Mouse (Mus musculus) layer of hippocampus, postnatal 25 days (tissue): ENCODE results near the gene Cdon. TPM values are rescaled to one million over a fixed set of nuclear protein-coding genes. Genes with fewer than 3 reads are reported as not detected.

Experiments used
- DNase-seq, 2 experiments: peaks; one replicate each; pipeline ENCODE4 v3.0.0; 2022; ENCODE audit warnings: mixed read lengths in 2 of 2, low spot score in 1 of 2; ENCODE audit errors: extremely low spot score in 1 of 2
- total RNA-seq, 2 experiments: library from RNA; stranded (reverse); gene quantifications; 2 replicates each; pipeline ENCODE4 v1.2.3; 2021

Gene Cdon
- total RNA-seq, 2 experiments from 2014 or later, result 9.5 to 15.8 TPM

DNA sequence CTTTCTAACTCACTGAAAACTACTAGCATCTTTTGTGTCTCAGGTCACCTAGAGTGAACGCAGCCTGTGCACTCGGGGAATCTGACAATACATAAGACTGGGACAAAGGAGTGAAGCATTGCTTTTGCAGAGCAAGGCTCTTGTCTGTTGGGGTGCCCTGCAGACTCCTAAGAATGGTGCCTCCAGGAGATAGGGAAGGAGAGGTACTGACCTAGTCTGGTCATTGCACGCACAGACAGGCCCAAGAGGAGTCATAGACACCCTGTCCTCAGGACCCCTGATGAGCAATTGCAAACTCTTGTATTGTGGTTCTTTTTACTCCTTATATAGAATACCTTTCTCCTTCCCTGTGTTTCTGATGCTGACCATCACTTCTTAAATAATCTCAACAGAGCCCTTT is 13.4 kb downstream of the Cdon start:
- DNase-seq, result no peak

DNA sequence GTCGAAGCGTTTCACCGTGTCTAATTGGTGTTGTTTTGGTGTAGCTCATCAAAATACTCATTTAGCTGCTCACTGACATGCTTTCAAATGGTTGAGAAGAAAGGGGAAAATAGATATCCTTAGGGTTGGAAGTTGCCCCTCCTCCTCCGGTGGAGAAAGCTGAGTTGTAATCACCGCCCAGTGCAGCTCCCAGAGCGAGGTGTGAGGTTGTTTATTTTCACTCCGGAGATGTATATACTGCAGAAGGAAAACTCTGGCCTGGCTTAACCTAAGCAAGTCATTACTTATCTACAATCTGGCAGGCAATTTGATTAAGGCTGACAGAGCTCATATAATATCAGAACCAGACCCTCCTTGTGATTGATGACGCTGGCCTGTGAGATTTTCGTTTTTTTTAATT is 14.6 kb downstream of the Cdon start:
- no peak for DNase-seq

DNA sequence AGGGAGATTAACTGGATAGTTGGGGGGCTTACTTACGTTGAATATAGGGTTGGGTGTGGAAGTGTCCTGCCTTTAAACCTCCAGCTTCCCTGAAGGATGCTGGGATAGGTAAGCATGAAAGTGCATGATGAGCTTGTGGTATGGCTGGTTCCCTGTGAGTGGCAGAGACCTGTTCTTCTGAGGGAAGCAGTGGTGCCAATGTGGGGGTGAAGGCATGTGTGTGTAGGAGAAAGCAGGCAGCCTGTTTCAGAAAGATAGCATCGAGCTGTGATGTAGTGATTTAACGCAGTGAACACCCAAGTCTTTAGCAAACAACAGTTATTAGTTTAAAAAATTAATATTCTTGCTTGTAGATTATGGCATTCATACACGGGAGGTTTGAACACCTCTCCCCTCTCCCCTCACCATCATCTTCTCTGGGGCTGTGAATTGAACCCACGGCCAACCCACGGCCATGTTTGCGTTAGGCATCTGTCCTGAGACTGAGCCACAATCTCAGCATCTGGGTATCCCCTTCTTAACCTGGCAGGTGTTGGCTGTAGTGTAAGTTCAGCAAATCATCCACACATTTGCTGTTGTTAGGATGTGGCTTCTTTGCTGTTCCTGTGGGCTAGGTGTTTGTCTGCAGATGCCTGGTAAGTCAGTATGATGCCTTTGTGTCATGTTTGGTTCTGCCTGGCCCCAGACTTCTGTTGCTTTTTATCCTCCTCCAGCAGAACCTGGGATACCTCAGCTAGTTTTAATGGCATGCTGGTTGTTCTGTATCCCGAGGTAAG is 17.5 kb downstream of the Cdon start:
- no peak for DNase-seq

DNA sequence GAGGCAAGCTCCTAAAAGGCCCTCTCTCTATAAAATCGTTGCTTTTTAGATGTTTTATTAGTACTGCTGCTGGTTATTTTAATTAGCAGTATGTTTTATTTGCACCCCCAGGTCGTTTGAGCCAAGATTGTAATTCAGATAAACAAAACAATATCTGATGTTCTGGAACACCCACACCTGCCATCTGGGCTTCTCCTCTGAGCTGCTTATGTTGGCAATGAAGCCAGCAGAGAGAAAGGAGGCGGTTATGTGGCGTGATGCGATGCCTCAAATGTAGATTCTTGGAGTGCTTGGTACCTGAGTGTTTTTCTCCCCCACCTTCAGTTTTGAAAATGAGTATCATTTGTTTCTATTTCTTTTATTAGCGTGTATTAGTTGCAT is 18.1 kb downstream of the Cdon start:
- DNase-seq, result peak; percentile 42 to 53

DNA sequence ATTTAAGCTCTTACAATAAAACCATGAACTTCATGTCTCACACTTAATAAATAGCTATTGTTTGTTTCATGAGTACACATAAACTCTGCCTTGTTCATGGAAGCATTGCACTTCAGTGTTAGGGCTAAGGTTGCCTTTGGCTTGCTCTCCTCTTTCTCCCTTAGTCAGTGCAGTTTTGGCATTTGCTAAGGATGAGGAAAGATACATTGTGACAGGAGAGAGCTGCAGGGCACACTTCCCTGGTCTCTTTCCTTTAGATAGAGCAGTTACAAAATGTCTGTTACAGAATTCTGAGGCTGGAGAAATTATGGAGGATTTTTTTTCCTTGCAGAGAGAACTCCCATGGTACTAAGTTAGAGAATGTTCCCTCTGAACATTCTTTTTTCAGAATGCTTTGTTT is 18.8 kb downstream of the Cdon start:
- DNase-seq, result no peak

DNA sequence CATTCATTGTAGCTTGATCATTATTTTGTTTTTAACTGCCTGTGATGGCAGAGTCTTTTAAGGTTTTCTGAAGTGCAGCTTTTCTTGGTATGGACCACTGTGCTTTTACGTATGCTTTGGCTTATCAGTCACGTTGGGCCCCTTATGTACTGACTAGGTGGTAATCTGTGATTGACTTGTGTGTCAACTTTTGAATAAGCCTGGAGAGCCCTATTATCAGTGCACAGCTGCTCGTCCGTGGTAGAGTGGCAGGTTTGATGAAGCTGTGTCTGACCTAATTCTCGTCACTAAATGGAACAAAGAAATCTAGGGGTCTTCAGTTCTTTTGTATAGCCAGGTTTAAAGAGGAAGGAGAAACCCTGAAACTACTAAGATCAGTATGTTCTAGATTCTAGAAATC is 21.5 kb downstream of the Cdon start:
- DNase-seq, result no peak

DNA sequence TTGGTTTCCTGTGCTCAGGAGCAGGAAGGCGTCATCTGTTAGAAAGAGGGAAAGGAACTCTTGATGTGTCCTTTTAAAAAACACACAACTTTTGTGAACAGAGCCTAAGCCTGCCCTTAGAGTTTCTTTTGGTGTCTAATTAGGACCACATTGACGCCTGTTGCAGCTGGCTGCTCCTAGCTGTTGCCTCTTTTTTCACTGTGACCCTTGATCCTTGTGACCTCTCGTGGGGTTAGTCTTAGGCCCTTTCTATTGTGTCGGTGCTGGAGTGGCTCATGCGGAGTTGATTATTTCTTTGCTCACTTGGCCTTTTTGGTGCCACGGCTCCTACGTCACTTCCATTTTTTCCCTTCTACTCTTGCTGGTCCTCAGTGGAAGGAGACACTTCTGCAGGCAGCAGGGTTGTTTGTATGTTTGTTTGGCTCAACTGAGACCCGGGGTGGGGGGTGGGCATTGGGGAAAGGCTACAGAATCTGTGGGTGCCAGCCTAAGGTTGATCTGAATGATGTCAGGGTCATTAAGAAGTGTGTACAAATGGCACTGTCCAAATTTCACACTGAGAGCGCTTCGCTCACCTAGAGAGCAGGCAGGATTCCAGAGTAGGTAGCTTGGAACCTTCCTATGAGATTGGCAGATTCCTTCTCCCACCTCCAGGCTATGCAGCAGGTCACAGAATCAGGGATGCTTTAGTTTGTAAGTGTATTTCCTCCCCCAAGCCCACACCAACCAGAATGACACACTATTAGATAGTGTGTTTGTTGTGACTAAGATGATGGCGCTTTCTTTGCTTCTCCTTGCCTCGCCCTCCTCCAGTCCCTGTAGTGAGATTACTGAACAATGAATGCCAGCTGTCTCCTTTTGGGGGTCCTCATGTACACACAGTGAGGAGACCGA is 22.9 kb downstream of the Cdon start:
- DNase-seq, result no peak

DNA sequence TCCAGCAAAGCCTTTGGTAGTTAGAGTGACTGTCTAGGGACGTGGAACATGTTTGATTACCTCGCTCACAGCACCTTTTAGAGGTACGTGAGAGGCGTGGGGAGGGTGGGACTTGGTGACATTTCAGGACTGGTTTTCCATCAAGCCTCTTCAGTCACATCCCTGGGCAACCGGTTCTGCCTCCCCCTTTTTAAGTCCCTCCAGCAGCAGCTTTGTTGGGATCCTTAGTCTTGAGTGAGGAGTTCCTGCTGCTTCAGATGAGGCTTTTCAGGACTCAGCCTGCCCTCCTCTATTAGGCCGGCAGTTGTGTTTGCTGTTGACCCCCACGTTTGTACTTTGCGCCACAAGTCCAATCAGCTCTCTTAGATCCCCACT is 23.6 kb downstream of the Cdon start:
- DNase-seq, result no peak

DNA sequence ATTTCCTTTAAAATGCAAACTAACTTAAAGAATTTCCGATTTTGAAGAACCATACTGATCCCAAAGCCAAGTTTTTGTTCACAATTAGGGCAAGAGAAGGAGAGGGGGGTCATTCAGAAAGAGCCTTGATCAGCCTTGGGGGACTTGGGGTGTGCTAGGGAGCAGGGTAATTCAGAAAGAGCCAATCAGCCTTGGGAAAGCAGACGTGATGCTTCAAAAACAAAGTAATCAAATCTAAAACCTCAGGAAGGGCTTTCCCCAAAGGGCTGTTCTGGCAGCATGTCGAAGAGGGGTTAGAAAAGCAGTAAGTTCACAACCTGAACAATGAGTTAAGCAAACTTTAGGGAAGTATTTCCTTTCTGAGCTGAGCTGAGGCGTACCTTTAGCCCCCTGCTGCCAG is 26.0 kb downstream of the Cdon start:
- no peak for DNase-seq

DNA sequence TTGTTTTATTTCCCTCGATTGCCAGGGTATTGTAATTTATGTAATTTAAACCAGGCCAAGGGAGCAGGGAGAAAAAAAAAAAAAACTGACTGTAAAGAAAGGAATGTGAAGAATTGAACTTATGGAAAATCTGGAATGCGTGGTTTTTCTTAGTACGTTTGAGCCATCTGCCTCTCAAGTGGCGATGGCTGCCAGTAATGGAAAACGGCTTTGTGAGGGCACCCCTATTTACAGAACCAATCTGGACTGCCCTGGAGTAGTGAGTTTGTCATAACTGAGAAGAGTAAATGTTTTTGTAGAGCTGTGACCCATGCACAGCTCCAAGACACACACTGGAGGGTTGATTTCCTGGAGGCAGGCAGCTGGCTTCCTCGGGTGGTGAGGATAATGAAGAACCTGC is 32.4 kb downstream of the Cdon start:
- DNase-seq, result no peak

DNA sequence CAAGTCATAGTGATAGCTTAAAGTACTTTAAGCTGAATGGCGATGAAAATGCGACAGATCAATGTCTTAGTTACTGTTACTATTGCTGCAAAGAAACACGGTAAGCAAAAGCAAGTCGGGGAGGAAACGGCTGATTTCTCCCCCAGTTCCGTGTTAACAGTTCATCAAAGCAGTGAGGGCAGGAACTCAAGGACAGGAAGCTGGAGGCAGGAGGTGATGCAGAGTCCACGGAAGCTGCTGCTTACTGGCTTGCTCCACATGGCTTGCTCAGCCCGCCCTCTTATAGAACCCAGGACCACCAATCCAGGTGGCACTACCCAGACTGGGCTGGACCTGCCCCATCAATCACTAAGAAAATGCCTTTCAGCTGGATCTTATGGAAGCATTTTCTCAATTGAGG is 38.7 kb downstream of the Cdon start:
- DNase-seq, result no peak

DNA sequence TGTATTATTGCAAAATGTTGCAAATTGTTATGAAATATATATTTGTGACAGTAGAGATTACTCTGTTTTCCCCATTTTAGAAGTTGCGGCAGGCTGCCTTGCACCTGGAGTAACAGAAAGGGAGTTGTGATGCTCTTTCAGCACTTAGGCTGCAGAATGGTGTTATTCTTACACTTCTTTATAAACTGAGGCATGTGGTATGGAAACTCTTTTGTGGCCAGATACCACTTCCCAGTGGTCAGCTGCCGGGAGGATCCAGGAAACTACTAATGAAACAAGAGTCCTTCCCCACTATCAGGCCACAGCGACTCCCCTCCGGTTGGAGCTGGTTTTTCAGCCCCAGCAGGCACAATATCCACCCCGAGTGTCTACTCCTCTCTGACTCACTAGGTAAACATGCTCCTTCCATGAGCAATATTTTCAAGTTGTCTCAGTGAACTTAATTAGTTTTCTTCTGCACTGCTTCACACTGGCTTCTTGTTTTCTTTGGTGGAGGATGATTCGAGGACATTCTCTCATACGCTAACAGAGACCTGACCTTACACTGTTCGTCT is 46.4 kb downstream of the Cdon start:
- no peak for DNase-seq

DNA sequence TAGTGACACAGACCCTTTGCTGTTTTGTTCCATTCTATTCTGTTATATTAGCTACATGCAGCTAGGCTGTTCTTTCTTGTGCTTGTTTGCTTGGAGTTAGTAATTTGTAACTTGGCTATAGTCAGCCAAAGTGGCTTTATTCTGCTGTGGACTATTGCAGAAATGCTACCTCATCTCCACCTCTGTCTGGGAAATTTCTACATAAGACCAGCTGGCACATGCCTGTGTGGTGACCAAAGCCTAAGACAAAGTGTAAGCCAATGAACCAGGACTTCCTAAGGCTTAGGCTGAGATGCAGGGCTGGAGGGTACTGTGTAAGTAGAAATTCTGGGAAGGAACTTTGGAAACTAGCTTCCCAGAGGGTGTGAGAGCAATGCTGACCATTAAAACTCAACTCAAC is 48.0 kb downstream of the Cdon start:
- no peak for DNase-seq

DNA sequence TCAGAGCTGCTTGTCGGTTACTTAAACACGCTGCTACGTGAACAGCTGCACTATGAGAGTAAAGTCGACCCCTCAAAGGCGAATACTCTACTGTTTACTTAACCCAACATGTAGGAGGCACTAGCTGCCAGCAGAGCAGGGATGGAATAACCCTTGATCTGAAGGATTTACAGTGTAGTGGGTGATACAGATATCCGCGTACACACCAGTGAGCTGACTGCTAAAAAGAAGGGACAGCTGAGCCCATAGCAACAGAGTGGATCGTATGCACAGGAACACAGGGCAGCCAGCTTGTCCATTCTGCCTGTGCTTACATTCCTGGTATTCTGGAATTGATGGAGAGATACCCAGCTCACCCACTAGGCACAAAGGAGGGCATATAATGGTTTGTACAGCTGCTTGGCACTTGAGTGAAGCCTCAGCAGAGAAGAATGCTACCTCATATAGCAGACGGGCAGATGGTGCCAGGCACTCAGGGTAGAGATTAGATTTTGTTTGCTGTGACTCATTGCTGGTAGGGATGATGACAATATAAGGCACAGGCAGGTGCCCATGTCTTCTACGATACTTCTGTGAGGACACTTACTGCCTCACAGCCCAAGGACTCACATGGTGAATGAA is 53.3 kb downstream of the Cdon start:
- DNase-seq, result no peak

DNA sequence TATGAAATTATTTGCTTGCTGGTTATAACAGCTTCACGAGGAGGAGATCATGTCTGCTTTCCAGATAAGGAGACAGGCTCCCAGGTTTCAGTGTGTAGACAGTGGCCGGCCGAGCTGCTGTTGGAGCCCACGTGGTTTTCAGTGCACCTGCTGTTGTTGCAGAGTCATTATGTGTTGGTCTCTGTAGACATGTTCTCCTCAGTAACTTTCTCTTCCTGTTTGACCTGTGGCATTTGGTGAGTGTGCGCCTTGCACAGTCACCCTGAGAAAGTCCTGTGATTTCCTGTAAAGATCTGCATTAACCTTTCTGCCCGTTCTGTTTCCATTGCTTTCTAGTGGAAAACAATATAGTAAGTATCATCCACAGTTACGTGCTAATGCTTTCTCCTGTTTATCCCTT is 54.5 kb downstream of the Cdon start:
- no peak for DNase-seq

DNA sequence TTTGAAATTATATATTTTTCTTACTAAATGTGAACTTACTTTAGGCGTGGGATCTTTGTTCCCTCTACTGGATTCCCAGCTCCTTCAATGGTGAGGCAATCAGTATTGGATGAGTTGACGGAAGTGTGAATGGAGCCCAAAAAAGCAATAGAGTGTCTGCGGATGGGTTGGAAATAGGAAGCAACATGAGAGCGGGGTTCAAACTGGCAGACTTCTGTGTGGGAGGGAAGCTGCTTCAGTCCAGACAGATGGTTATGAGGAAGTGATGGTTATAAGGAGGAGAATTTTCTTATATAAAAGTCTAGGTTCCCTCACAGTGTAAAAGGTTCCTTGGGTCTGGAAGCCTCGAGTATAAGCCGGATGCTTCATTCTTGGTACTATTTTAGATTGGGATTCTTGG is 58.5 kb downstream of the Cdon start:
- no peak for DNase-seq

DNA sequence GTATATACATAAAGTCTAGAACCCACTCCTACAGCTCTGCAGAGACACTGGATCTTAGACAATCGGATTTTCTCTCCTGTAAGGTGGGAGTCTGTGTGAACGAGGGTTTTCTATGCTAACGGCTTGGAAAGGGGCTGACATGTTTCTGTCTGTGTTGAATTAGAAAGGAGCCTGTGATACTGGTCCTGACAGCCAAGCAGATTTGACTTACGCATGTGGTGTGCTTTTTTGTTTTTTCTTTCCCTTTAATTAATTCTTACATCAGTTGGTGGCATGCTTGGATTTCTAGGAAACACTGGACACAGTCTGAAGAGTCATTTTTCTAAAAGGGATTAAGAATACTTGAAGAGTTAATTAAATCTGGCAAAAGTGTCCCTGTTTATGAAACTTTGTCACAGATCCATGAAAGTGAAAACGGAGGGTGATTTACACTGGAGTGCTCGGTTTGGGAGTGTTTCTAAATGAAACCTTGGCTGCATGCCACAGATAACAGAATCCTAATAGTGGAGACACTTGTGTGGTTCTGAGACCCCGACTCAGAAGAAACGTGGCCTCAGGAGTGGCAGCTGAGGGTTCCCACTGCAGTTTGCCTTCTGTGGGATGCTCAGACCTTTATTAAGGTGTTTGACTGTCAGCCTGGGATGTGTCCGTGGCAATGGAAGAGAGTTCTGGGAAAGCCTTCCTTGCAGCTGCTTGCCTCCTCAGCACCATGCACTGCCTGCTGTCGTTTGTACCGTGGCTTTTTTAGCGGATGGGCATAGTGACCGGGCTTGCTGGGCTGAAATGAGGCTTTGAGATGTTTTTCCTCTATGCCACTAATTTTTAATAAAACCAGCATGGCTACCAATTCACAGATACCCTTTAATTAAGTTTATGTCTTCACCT is 61.3 kb downstream of the Cdon start:
- DNase-seq, result no peak

DNA sequence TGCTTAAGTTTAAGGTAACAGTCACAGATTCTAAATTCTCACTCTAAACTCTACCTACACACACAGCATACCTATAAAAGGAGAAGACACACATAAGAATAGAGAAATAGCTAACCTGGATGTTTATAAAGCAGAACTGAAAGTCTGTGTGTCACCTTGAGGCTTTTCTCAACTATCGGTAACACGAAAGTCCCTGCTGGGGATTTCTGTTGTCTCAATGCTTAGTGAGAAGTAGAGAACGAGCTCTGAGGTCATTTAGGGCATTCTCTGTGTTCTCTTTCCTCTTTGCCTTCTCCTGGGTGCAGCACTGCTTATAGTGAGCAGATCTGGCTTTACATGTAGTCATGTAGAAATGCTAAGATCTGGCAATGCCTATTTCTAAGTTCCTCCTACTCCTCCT is 63.0 kb downstream of the Cdon start:
- DNase-seq, result no peak

DNA sequence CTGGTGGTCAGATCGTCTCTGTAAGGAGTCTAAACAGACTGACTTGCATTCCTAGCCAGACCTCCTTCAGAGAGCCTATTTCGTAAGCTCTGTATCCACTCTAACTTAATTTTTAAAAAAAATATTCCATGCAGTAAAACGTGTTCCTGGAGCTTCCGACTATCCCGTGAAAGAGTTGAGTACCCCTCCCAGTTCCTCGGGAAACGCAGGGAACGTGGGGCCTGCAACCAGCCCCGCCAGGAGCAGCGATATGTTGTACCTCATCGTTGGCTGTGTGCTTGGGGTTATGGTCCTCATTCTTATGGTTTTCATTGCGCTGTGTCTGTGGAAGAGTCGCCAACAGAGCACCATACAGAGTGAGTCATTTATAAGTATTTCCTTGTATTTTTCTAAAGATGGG is 65.7 kb downstream of the Cdon start:
- no peak for DNase-seq

DNA sequence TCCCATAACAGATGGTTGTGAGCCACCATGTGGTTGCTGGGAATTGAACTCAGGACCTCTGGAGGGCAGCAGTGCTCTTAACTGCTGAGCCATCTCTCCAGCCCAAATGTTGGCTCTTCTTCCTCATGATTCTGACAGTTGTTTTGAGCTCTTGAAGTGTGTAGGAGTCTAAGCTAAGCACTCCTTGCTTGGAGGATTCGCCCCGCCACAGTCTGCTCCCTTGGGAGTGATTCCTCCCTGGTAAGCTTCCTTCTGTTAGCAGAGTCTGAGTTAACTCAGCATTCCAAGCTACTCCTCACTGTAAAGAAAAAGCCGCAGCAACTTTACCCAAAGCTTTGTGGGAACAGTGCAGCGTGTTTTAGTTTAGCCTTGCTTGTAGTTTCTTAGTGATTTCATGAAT is 67.6 kb downstream of the Cdon start:
- no peak for DNase-seq
